Mouse (Mus musculus): Measurements from ENCODE around the gene Flad1.

GRCm38 (mm10) chr3:89416158-89416557 lies 4.5 kb upstream of the Flad1 start:
- TF ChIP-seq CTCF (IDR thresholded peaks at IDR 0.05; ENCODE audit: borderline replicate concordance, control insufficient read depth, extremely low read depth, insufficient read depth, low read length, poor library complexity) (no peak), POLR2A (IDR thresholded peaks at IDR 0.05; ENCODE audit: control insufficient read depth, extremely low read depth, insufficient read depth, low read length, poor library complexity) (no peak)
